Mouse (Mus musculus) heart, embryonic 10.5 days (tissue): ENCODE data around the gene Gm47791. TPM values are rescaled to one million over a fixed set of nuclear protein-coding genes. Genes with fewer than 3 reads are reported as not detected.

Experiments
- DNase-seq: peaks from one replicate; pipeline ENCODE4 v3.0.0-alpha.2; 2017; ENCODE audit warnings: low spot score
- H3K27ac ChIP-seq: fragments of 300-500 bp; sonication (generic); 2 replicates; pipeline ENCODE4 v1.5.1; 2016; ENCODE audit warnings: mild to moderate bottlenecking
- H3K27me3 ChIP-seq: fragments of 300-500 bp; sonication (generic); 2 replicates; pipeline ENCODE4 v1.6.1; 2016; ENCODE audit warnings: mild to moderate bottlenecking; ENCODE audit not compliant: poor library complexity, insufficient read depth, severe bottlenecking
- H3K36me3 ChIP-seq: fragments of 300-500 bp; sonication (generic); 2 replicates; pipeline ENCODE4 v1.6.1; 2016; ENCODE audit warnings: mild to moderate bottlenecking, moderate library complexity
- H3K4me1 ChIP-seq: fragments of 300-500 bp; sonication (generic); 2 replicates; pipeline ENCODE4 v1.6.1; 2016; ENCODE audit warnings: mild to moderate bottlenecking
- H3K4me3 ChIP-seq: fragments of 300-500 bp; sonication (generic); 2 replicates; pipeline ENCODE4 v1.5.1; 2016; ENCODE audit warnings: mild to moderate bottlenecking, moderate library complexity
- H3K9me3 ChIP-seq: fragments of 300-500 bp; sonication (generic); 2 replicates; pipeline ENCODE4 v1.6.1; 2016; ENCODE audit warnings: mild to moderate bottlenecking, moderate library complexity
- WGBS: fragments of 180-500 bp; shearing (Covaris S2); methylation state at CpG from one replicate; pipeline ENCODE4 v1.1.7; 2016; 5-methylcytosine and 5-hydroxymethylcytosine counted together
- polyA plus RNA-seq: library from polyadenylated mRNA; unstranded; fragments of >200 nt; fragmentation: Nextera tagmentation; extraction: Ambion mirVana; gene quantifications from 2 replicates; pipeline ENCODE4 v1.2.1, GENCODE M21; 2016

Gm47791 gene
- polyA plus RNA-seq, 1 experiment from 2014 or later, result not detected

DNA sequence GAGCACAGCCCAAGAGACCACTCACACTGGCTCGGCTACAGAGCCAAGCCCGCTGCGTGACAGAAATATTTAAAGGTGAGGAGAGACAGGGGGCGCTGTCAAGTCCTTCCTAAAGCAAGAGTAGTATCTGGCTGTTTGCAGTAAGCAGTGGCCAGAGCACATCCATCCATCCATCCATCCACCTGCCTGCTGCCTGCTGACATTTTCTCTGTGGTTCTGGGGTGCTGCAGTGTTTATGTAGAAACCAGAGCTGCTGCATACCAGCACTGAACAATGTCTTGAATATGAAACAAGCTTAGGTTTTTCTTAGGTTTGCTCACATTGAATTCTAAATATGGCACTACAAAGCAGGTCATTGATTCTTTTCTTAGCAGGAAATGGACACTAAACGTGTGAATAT, 2.2 kb upstream of the Gm47791 start:
- Histone ChIP-seq H3K27ac (no peak overlapping the region), H3K36me3 (no peaks in the 10 kb centered on the region), H3K4me1 (peaks cover 12% of the 10 kb centered on the region), H3K4me3 (no peak overlapping the region), H3K9me3 (no peaks in the 10 kb centered on the region), H3K27me3 (no peaks in the 10 kb centered on the region)
- 70% methylated on average over 5 of the region's 5 CpGs for WGBS
- DNase-seq, result no peak

DNA sequence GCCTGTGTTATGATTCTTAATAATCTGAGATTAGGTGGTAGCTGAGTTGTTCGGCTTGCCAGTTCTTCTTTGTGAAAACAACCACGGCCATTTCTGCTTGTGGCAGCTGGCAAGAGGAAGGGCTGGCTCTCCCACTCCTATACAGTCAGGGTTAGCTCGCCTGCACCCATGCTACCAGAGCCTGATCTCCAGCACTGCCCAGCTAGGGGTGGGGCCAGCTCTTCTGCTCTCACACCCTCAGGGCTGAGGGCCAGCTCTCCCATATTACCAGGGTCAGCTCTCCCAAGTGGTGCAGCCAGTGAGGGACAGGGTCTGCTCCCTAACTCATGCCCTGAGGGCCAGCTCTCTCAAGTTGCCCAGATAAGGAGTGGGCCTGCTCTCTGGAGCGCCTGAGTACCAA, 1.4 kb upstream of the Gm47791 start:
- Histone ChIP-seq H3K4me3 (no peak overlapping the region), H3K9me3 (no peaks in the 10 kb centered on the region), H3K27me3 (no peaks in the 10 kb centered on the region), H3K36me3 (no peaks in the 10 kb centered on the region), H3K4me1 (peaks cover 12% of the 10 kb centered on the region), H3K27ac (no peak overlapping the region)
- 78% methylated on average over 4 of the region's 4 CpGs for WGBS
- no peak for DNase-seq

DNA sequence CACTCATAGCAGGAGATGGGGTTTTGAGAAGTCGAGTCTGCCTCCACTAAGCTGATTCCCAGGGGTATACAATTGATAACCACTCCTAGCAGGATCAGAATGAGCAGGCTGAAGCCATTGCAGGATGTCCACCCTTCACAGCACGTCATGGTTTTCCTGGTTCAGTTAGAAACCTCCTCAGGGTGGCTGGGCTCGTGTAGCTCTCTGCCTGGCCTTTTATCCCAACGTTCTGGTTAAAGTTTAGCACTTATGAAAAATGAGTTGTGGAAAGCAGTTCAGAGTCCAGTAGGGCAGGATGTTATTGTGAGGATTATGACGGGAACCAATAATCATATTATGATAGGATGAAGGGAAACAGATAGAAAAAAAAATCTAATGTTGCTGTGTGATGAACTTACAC, 2.8 kb downstream of the Gm47791 start, which contains the start of gene Tm4sf20:
Gene Tm4sf20 (minus strand): TSS at position 193 of the 400 bp plus-strand sequence.
- DNase-seq, result no peak
- no peaks in the 10 kb centered on the region for H3K9me3 ChIP-seq
- peaks cover 12% of the 10 kb centered on the region for H3K4me1 ChIP-seq
- no peak within 1 kb of the TSS for H3K27ac ChIP-seq
- 70% methylated on average over 5 of the region's 5 CpGs for WGBS
- H3K4me3 ChIP-seq, result no peak within 1 kb of the TSS
- H3K27me3 ChIP-seq, result no peaks in the 10 kb centered on the region
- no peaks in the 10 kb centered on the region for H3K36me3 ChIP-seq

DNA sequence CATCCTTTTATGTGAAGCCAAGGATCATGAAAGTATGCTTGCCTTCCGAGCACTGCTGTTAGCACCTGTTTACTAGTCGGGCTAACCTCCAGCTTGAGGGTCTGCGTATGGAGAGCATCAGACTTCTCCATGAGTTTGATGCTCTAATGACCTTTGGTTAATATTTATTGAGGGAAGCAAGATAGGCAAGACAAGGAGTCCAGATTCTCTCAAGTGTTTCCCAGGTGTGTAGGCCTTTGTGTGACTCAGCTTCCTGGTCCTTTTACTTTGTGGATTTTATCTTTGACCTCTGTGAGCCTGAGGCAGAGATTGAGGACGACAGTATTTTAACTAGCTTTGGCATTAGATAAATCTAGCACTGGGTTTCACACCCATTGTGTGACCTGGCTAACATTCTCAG, 4.4 kb downstream of the Gm47791 start:
- no peak overlapping the region for H3K27ac ChIP-seq
- H3K27me3 ChIP-seq, result no peaks in the 10 kb centered on the region
- no peak for DNase-seq
- no peaks in the 10 kb centered on the region for H3K9me3 ChIP-seq
- no peak overlapping the region for H3K4me3 ChIP-seq
- peaks cover 8% of the 10 kb centered on the region for H3K36me3 ChIP-seq
- H3K4me1 ChIP-seq, result 0 out of 2 replicates have a peak, but pooled peaks cover 3% of the 10 kb centered on the region
- WGBS, result 63% methylated on average over 4 of the region's 4 CpGs

DNA sequence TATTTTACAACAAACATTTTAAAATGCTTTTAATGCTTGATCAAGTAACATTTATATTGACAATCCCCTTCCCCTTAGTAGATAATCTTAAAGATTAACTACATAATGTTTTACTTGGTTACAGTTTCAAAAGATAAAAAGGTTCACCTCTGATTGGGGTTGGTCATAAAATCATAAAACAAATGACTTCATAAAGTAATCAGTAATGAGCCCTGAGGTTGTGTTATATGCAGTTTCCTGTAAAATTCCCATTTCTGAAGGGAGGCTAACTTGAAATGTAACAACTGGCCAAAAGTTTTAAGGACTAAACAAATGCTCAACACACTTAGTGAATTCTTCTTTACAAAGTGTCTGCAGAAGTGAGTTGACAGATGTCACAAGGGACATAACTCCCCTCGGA, 4.8 kb downstream of the Gm47791 start:
- H3K27ac ChIP-seq, result no peak overlapping the region
- no peaks in the 10 kb centered on the region for H3K27me3 ChIP-seq
- H3K4me3 ChIP-seq, result no peak overlapping the region
- H3K36me3 ChIP-seq, result peaks cover 10% of the 10 kb centered on the region
- 61% methylated on average over 1 of the region's 1 CpGs for WGBS
- DNase-seq, result no peak
- H3K9me3 ChIP-seq, result no peaks in the 10 kb centered on the region
- H3K4me1 ChIP-seq, result 0 out of 2 replicates have a peak, but pooled peaks cover 3% of the 10 kb centered on the region

DNA sequence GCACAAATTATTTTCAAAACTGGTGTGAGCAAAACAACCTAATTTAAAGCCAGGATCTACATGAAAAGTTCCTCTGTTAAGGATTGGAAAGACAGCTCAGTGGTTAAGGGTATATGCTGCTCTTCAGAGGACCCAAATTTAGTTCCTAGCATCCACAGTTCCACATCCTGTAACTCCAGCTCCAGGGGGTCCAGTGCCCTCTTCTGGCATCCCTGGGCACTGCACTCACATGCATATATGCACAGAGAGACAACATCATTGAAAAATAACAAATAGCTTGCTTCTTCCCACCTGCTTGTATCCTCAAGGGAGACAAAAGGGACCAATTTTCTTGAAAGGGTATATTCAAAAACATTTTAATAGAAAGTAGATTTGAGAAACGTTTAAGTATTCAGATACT, 8.8 kb downstream of the Gm47791 start:
- DNase-seq, result no peak
- WGBS, result 84% methylated on average over 1 of the region's 1 CpGs
- no peaks in the 10 kb centered on the region for H3K4me1 ChIP-seq
- no peaks in the 10 kb centered on the region for H3K9me3 ChIP-seq
- H3K36me3 ChIP-seq, result peaks cover 21% of the 10 kb centered on the region
- no peak overlapping the region for H3K4me3 ChIP-seq
- H3K27ac ChIP-seq, result no peak overlapping the region
- H3K27me3 ChIP-seq, result no peaks in the 10 kb centered on the region

DNA sequence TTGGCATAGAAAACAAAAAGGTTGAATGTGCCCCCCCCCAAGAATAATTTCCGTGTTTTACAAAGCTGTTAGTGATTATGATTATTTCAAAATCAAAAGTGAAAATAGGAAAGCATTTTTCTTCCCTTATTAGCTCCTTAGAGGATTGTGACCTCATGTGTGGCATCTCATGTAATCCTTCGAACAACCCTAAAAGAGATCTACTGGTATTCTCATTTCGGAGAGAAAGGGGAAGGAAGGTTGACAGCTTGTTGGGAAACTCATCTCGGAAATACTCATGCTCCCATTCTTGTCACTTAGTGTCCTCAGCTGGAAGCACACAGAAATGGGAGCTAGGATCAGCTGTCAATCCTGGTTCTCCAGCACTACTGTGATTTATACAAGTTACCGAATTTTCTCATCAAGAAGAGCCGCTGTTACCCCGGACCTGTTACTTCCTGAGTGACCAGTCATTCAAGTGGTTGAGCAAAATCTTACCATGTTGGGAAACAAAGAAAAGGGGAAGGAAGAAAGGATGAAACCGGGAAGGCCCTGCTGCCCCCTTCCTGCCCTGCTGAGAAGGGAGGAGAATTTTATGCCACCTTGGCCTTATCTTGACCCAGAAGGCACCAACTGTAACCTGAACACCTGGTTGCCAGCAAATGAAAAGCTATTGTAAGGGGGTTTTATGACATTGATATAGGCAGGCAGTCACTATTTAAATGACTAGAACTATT, 9.4 kb downstream of the Gm47791 start:
- Histone ChIP-seq H3K4me3 (no peak overlapping the region), H3K4me1 (no peaks in the 10 kb centered on the region), H3K27ac (no peak overlapping the region), H3K27me3 (no peaks in the 10 kb centered on the region), H3K36me3 (peaks cover 25% of the 10 kb centered on the region), H3K9me3 (no peaks in the 10 kb centered on the region)
- no peak for DNase-seq
- 88% methylated on average over 8 of the region's 8 CpGs for WGBS

DNA sequence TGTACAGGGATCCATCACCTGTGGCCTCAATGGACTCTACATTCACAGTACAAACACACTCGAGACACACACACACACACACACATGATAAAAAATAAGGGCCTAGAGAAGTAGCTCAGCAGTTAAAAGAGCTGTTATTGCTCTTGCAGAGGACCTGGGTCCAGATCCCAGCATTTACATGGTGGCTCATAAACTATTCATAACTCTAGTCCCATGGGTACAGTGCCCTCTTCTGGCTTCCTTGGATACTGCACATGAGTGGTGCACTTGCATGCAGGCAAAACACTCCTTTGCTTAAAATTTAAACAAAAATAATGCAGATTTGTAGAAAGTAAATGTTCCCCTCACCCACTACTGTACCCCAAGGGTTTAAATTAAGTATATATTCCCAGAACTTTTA, 11.5 kb downstream of the Gm47791 start:
- Histone ChIP-seq H3K9me3 (no peaks in the 10 kb centered on the region), H3K27me3 (no peaks in the 10 kb centered on the region), H3K4me1 (no peaks in the 10 kb centered on the region), H3K36me3 (peaks cover 39% of the 10 kb centered on the region), H3K27ac (no peak overlapping the region), H3K4me3 (no peak overlapping the region)
- DNase-seq, result no peak
- WGBS, result 83% methylated on average over 1 of the region's 1 CpGs

DNA sequence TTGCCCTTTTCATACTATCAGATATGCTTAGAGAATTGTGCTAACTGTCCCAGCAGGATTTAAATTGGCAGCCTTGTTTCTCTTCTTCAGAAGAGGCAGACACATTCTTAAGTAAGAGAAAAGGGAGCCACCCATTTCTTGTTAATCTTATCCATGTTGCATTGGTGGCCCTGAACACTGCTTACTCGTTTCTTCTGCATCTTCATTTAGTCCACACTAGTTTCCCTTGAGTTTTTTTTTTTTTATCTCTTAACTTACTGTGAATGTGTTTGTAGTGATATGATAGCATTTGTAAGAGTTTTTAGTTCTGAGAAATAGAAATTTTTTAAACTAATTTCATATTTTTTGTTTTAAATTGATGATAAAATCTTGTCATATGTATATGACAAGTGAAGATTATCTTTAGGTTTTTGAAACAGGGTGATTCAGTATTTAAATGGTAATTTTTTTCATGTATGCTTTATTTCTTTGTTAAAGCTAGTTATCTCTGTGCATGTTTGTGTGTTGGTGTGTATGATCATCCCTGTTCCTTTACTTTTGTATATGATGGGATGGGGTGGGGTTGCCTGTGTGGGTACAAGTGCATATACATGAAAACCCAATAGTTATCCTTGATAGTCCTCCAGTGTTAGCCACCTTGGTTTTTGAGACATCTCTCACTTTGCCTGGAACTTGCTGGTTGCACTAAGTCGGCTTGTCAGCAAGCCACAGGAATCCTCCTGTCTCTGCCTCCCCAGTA, 23.2 kb downstream of the Gm47791 start:
- Histone ChIP-seq H3K9me3 (no peaks in the 10 kb centered on the region), H3K4me1 (no peaks in the 10 kb centered on the region)
- DNase-seq, result no peak

DNA sequence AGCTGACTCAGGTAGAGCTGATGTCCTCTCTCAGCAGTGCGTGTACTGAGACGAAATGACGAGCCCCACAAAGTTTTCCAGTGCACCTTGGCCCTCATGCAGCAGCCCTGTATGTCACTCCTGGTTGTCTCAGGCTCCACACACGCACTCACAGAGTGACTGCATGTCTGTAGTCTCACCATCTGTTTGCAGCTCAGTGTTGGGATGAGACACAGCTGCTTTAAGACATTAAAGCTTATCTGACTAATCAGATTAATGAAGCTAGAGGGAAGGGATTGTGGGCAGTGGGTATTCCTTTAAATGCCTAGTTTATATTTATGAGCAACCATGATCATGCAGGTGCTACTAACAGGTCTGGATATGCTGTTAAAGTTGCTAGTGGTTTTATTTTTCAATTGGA, 24.6 kb downstream of the Gm47791 start:
- Histone ChIP-seq H3K4me1 (no peaks in the 10 kb centered on the region), H3K27ac (no peak overlapping the region), H3K36me3 (peaks cover 45% of the 10 kb centered on the region), H3K4me3 (no peak overlapping the region), H3K9me3 (no peaks in the 10 kb centered on the region), H3K27me3 (no peaks in the 10 kb centered on the region)
- no peak for DNase-seq
- 85% methylated on average over 4 of the region's 4 CpGs for WGBS

More for the DNA sequence above, 23.2 kb downstream of the Gm47791 start:
- 82% methylated on average over 2 of the region's 2 CpGs for WGBS
- no peak overlapping the region for H3K27ac ChIP-seq
- no peak overlapping the region for H3K4me3 ChIP-seq
- no peaks in the 10 kb centered on the region for H3K27me3 ChIP-seq
- peaks cover 42% of the 10 kb centered on the region for H3K36me3 ChIP-seq

DNA sequence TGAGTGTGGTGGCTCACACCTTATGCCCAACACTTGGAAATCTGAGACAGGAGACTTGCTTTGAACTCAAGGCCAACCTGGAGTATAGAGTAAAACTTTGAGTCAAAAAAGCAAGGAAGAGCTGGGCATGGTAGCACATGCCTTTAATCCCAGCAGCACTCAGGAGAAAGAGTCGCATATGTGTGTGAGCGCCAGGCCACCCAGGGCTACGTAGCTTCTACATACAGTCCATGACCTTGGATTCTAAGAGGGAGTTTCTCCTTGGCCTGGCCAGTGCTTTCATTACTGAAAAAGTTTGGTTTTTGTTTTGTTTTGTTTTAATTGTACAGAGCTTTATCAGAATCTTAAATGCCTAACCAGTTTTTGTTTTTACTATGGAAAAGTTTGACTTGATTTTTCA, 27.1 kb downstream of the Gm47791 start:
- no peaks in the 10 kb centered on the region for H3K27me3 ChIP-seq
- no peaks in the 10 kb centered on the region for H3K4me1 ChIP-seq
- no peak overlapping the region for H3K27ac ChIP-seq
- no peak overlapping the region for H3K4me3 ChIP-seq
- no peaks in the 10 kb centered on the region for H3K9me3 ChIP-seq
- WGBS, result 85% methylated on average over 3 of the region's 3 CpGs
- peaks cover 47% of the 10 kb centered on the region for H3K36me3 ChIP-seq
- DNase-seq, result no peak

DNA sequence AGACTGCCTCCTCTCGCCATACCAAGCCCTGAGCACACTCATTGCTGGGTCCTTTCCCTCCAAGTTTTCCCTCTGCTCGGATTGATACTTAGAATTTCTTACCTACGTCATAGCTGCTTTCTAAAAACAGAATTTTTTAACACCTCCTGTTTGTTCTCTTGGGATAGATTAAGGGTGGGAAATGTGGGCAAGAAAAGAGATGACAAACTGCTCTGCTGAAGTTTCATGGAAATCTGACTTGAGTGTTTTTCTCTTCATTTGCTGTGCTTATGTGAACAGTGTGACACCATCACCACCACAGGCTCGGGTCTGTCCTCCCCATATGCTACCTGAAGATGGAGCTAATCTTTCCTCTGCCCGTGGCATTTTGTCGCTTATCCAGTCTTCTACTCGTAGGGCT, 29.5 kb downstream of the Gm47791 start:
- Histone ChIP-seq H3K36me3 (peaks cover 49% of the 10 kb centered on the region), H3K4me1 (no peaks in the 10 kb centered on the region), H3K27ac (no peak overlapping the region), H3K27me3 (no peaks in the 10 kb centered on the region), H3K9me3 (no peaks in the 10 kb centered on the region), H3K4me3 (no peak overlapping the region)
- WGBS, result 82% methylated on average over 7 of the region's 7 CpGs
- DNase-seq, result no peak

DNA sequence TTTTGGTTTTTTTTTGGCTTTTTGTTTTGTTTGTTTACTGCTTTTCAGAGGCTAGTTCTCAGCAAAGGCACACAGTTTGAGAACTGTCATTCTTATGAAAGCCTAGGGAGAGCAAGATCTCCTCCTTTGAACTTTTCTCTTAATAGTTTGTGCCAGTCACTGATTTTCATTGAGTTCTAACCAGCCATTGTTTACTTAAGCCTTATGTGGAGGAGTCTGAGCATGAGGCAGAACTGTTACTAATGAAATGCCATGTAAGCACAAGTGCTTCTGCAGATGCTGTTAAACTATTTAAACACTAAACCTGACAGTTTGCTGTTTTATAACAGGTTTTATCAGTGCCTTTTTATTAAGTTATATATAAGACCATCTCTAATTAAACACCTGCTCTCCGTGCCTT, 33.0 kb downstream of the Gm47791 start:
- H3K36me3 ChIP-seq, result peaks cover 74% of the 10 kb centered on the region
- no peak overlapping the region for H3K4me3 ChIP-seq
- no peaks in the 10 kb centered on the region for H3K9me3 ChIP-seq
- H3K4me1 ChIP-seq, result no peaks in the 10 kb centered on the region
- H3K27me3 ChIP-seq, result no peaks in the 10 kb centered on the region
- WGBS, result 92% methylated on average over 1 of the region's 1 CpGs
- H3K27ac ChIP-seq, result no peak overlapping the region
- no peak for DNase-seq
